Mouse (Mus musculus): ENCODE measurements around the gene Tprn.
A peak's percentile ranks its signal among the peaks of the same experiment; 100 is the strongest.
"Not testable (repeated sequence)": the region's sequence is repeated elsewhere in the genome, so short reads cannot be mapped to it uniquely, and the experiment has no call there.

Gene Tprn

DNA sequence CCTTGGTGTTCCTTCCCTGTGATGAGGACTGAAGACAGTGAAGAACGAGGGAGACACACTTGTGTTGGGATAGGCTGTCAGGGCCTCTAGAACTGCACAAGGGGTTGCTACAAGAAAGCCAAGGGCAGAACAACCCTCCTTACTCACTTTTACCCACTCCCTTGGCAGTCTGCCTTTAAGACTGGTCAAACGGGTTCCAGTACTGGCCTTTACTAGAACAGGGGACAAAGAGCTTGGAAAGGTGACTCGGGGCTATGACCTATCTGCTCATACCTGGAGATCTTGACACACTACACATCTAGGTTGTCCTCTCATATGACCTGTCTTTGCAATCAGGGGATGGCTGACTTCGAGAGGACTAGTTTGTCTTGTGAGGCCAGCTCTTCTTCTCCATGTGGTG is 24.9 kb upstream of the Tprn start:
- DNase-seq = peak; percentile 72

- DNase-seq = no peak
Measured at GRCm38 (mm10) chr2:25238106-25238505, 24.3 kb upstream of the Tprn start.

GRCm38 (mm10) chr2:25239766-25240165 is 22.7 kb upstream of the Tprn start:
- no peak for DNase-seq

DNA sequence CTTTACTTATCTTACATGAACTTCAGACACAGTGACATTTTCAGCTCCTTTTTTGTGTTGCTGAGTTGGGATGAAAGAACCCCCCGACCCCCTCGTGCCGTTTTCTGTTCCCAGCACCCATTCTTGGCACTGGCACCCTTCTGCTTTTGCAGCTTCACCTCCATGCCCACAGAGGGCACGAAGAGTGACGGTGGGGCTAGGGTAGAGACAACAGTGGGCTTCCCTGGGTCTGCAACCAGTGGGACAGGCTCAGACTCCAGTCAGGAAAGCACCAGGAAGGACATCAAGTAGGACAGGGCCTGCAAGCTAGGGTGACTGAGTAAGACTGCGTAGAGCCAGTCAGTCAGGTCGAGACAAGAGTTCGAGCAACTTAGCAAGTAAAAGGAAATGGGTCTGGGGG is 22.1 kb upstream of the Tprn start:
- DNase-seq = no peak

GRCm38 (mm10) chr2:25240723-25241437 is 21.5 kb upstream of the Tprn start:
- DNase-seq = peak; percentile 88

DNA sequence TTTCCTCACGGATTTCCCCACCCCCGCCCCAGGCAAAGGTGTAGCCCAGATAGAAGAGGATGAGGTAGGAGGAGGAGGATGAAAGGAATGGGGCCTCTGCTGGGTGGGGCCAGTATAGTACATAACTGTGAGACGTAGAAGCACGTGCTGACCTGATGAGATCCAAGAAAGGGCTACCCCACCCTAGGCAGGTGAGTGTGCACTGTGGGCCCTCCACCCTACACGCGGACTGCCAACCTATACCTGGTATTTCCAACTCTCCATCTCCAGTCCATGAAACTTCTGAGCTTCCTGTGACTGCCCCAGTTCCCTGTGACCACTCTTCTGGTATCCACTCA is 21.0 kb upstream of the Tprn start:
- no peak for DNase-seq

GRCm38 (mm10) chr2:25242101-25242506 is 20.3 kb upstream of the Tprn start, which contains the start of the genes Rnf208 and Cysrt1:
Rnf208 (plus strand) TSS chr2:25242255.
Cysrt1 (minus strand) TSS chr2:25242452.
- DNase-seq = no peak

- no peak for DNase-seq
Measured at GRCm38 (mm10) chr2:25243342-25243741, 19.1 kb upstream of the Tprn start.

DNA sequence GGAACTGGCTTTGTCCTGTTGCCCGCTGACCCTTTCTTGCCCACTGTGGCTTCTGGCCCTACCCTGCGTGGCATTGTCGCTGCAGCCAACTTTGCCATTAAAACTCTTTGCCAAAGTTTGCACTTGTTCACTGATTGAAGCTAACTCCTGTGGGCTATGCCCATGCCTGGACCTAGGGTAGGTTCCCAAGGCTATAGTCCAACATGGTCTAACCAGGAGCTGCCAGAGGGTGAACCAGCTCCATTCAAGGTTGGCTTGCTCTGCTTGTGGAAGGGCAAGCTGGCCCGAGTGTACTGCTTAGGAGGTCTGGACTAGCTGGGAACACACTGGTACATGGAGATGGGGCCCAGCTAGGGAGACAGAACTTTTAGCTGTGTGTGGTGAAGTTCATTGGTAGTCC is 18.3 kb upstream of the Tprn start:
- DNase-seq = no peak

DNA sequence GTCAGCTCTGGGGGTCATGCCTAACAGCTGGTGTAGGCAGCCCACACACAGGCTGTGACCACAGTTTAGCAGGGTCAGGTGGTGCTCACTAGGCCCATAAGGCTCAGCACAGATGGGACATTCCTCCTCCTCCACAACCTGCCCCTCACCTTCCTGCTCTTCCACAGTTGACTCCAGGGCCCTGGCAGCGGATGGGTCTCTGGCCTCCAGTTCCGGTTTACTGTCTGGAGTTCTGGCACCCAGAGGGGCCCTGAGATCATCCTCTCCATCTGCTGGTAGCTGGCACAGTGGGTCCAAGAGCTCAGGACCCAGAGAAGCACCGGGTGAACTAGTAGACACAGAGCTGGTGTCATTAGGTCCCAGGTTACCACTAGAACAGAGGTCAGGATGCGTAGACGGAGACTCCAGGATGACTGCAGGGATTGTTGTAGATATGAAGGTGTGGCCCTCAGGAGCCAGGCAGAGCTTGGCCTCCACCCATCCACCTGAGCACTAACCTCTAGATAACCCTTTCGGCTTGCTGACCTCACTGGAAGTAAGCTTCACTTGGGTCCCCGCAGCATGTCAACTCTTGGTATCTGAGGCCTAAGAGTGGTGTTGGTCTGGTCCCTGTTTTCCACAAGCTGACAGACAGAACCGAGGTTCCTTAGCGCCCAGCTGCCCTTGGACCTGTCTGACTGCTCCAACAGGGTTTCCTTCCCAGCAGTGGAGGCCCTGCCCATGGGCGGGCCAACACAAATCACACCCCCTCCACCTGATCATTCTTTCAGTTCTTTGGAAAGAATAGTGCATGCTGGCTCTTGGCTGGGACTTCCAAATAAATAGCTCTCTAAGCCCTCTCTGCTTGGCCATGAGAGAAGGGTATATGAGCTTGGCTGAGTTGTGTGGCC is 16.0 kb upstream of the Tprn start, which contains the start of gene AL732309.1:
Gene AL732309.1 (minus strand): TSS at position 681 of the 890 bp plus-strand sequence.
- no peak for DNase-seq

GRCm38 (mm10) chr2:25252331-25252730 is 10.1 kb upstream of the Tprn start:
- DNase-seq = no peak

- peak; percentile 78 for DNase-seq
Measured at GRCm38 (mm10) chr2:25255284-25255779, 7.1 kb upstream of the Tprn start, which contains the start of gene Tmem203. Tmem203 (plus strand) TSS chr2:25255439.

DNA sequence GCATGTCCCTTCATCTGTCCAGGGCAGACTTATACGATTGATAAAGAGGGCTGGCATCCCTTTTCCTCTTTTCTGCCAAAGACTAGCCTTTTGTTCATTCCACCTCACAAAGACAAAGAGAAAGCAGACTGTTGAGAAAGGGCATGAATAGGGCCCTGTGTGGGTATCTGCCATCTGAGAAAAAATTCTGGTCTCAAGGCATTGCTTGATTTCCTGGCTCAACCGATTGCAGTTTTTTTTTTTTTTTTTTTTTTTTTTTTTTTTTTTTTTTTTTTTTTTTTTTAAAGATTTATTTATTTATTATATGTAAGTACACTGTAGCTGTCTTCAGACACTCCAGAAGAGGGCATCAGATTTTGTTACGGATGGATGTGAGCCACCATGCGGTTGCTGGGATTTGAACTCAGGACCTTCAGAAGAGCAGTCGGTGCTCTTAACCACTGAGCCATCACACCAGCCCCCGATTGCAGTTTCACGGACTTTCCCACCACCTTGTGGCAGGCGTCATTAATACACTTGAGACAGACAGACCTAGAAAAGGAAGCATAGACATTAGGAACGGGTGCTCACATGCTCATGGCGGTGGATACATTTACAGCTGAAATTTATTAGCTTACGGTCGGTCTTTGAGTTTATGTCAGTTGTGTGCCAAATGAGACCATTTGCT is 5.8 kb upstream of the Tprn start:
- not testable (repeated sequence) for DNase-seq

- DNase-seq = not testable (repeated sequence)
Measured at GRCm38 (mm10) chr2:25257250-25257649, 5.2 kb upstream of the Tprn start.

GRCm38 (mm10) chr2:25258887-25259286 is 3.5 kb upstream of the Tprn start:
- no peak for DNase-seq

GRCm38 (mm10) chr2:25261870-25262269 is 548 bp upstream of the Tprn start:
- DNase-seq = no peak

DNA sequence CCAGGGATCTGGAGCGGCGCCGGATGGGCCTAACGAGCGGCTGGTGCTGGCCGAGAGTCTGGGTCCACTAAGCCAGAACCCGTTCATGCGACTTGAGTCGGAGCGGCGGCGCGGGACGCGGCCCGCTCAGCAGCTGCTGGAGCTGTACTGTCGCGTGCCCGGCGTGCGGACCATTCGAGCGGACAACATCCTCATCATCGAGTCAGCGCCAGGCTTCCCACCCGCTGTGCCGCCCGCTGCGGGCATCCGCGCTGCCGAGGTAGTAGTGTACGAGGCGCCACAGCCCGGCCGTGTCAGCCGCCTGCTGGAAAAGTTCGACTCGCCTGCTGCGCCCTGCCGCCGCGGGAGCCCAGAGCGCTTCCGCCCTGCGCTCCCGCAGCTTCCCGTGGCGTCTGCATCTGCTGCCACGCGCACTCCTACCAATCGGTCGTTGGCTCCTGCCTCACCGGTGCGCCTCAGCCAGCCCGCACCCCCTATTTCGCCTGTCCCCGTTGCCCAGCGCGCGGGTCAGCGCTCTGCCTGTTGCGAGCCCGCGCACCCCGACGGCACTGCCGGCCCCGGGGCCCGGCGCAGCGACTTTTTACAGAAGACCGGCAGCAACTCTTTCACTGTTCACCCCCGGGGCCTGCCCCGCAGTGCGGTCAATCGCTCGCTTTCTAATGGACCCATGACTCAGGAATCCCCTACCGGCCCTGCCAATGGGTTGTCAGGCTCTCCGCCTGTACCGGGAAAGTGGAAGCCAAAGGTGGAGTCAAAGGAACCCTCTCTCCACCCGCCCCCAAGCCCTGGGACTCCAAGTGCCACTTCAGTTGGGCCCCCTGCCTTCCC is 591 bp downstream of the Tprn start:
- DNase-seq = no peak

DNA sequence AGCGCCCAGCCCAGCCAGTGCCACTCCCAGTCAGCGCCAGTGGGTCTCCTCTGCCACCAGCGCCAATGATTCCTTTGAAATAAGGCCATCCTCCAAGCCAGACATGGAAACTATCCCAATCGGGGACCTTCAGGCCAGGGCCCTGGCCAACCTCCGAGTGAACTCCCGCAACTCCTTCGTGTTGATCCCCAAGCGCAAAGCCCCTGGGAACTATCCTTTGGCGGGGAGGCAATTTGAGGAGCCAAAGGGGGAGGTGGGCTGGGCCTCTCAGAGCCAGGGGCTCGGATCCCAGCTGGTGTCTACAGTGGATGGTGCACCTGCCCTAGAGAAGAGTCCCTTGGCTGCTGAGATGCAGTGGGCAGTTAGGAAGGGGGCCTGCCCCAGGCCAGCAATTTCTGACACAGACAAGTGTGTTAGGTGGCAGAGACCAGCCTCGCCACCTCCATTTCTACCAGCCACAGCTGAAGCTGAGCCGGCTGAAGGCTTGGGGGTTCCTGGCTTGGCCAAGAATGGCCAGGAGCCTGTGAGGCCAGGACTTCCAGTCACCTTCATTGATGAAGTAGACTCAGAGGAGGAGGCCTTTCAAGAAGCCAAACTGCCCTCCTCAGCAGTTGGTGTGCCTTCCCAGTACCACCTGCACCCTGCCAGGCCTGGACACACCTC is 1.3 kb downstream of the Tprn start:
- DNase-seq = no peak

- DNase-seq = no peak
Measured at GRCm38 (mm10) chr2:25264286-25264660, 1.9 kb downstream of the Tprn start.

DNA sequence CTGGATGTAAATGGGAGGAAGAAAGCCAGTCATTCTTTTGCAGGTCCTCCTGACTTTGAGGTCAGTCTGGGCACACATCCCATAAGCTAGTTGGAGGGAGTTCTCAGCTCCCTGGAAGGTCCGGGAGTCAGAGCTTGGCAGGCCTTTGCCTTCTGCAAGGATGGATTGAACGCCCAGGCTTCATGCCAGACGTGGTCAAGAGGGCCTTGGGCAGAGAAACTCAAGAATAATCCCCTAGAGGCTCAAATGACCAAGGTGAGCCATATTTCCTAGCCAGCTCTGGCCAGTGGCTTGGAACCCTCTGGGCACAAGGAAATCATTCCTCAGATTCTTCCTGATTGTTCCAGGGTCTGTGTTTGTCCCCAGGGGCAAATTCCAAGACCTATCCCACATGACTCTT is 2.4 kb downstream of the Tprn start:
- peak; percentile 91 for DNase-seq

DNA sequence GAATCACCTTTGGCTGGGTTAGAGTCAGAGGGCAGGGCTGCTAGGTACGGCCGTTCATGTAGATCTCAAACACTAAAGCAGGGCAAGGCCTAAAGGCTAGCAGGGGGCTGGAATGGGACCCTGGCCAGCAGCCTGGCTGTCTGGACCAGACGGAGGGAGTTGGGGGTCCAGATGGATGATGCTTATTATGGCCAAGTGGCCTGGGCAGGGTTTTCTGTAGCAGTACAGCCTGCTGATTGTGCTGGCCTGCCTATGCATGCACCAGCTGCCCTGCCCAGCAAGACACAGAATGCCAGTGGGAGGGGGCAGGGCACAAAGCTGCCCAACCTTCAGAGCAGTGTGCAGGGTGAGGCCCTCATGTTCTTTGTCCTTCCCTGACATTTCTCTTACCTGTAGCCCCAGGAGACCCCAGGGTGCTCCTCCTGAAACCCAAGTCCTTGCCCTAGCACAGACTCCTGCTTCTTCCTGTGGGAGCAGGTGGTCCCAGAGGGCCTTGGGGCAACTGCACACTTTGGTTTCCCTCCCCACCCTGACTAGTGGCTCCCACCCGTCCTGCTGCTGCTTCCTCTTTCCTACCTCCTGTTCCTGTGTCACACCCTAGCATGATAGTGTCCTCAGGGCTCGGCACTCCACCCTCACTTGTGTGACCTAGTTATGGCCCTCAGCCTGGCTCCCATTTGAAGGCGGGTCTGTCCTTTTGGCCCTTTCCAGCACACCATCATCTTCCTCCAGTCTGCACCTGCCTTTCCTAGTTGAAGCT is 3.7 kb downstream of the Tprn start:
- no peak for DNase-seq
